8 mouse cellular contexts compared by ENCODE assay signal in genomic region chr2:181519201-181519600, GRCm38 (mm10). TPM values are rescaled to one million over a fixed set of nuclear protein-coding genes. Genes with fewer than 3 reads are reported as not detected.
A peak's percentile ranks its signal among the peaks of the same experiment; 100 is the strongest.
DNase-seq lines count a peak whose midpoint lies in the region; ATAC-seq and TF ChIP-seq lines count a peak whose summit lies in the region.
"Had no signal": no experiment of that assay in that cellular context is flagged by ENCODE, and none has a peak within 500 bp of the region (broad histone marks: within the 10 kb centered on the region; RNA-seq: fewer than 3 reads in every experiment).

No protein-coding gene starts in this region.

- DNase-seq in 416B (ENCODE audit: low read depth) = peak; percentile 54
- no peak for DNase-seq in yolk sac, embryonic 10.5 days (ENCODE audit: low spot score)
- DNase-seq in gastrocnemius, adult 8-10 months (ENCODE audit: low spot score in 2 of 2) = no peak
- DNase-seq in right cerebral cortex, adult 18-20 months = no peak

- H3K4me2 ChIP-seq in forebrain, embryonic 16.5 days (ENCODE audit: low read length) = peak overlapping the region; percentile 65
- peak overlapping the region; percentile 80 for H3K4me2 ChIP-seq in liver, embryonic 15.5 days

- H3K9ac ChIP-seq in forebrain, embryonic 16.5 days (replicated peaks; ENCODE audit: low read depth, low read length) = no peak overlapping the region; the same call in 1 of the 2 replicates
- H3K9ac ChIP-seq in liver, embryonic 15.5 days = peak overlapping the region; percentile 95

- peaks cover 44% of the 10 kb centered on the region for H3K79me2 ChIP-seq in C2C12 (ENCODE audit: control insufficient read depth, insufficient read depth)

- H3K36me3 ChIP-seq in C2C12 (ENCODE audit: control insufficient read depth, insufficient read depth) = peaks cover 58% of the 10 kb centered on the region
- H3K36me3 ChIP-seq in forebrain, embryonic 16.5 days (ENCODE audit: control insufficient read depth, insufficient read depth) = peaks cover 12% of the 10 kb centered on the region; the same call in 1 of the 2 replicates
- H3K36me3 ChIP-seq in liver, embryonic 15.5 days (replicated peaks) = peaks cover 34% of the 10 kb centered on the region

- peaks cover 19% of the 10 kb centered on the region for H3K4me1 ChIP-seq in forebrain, embryonic 16.5 days (replicated peaks; ENCODE audit: control insufficient read depth, insufficient read depth, low read length)
- H3K4me1 ChIP-seq in liver, embryonic 15.5 days (replicated peaks) = peaks cover 45% of the 10 kb centered on the region

- H3K9me3 ChIP-seq in forebrain, embryonic 16.5 days (ENCODE audit: control insufficient read depth, low read length) = no peaks in the 10 kb centered on the region
- no peaks in the 10 kb centered on the region for H3K9me3 ChIP-seq in liver, embryonic 15.5 days (replicated peaks)

- peak overlapping the region; percentile 42 for H3ac ChIP-seq in C2C12 (ENCODE audit: control insufficient read depth, insufficient read length, low read depth)

- peak overlapping the region; percentile 96 for H3K27ac ChIP-seq in forebrain, embryonic 16.5 days (ENCODE audit: low read length)
- peak overlapping the region; percentile 99 for H3K27ac ChIP-seq in liver, embryonic 15.5 days (replicated peaks)

- no peak for ATAC-seq in forebrain, embryonic 16.5 days
- no peak for ATAC-seq in liver, embryonic 15.5 days (ENCODE audit: insufficient read depth)

- peaks cover 34% of the 10 kb centered on the region for H3K79me3 ChIP-seq in C2C12 (ENCODE audit: low read depth)

- H3K27me3 ChIP-seq in C2C12 (ENCODE audit: control insufficient read depth, insufficient read depth, insufficient read length) = no peaks in the 10 kb centered on the region
- no peaks in the 10 kb centered on the region for H3K27me3 ChIP-seq in forebrain, embryonic 16.5 days (replicated peaks; ENCODE audit: control insufficient read depth, insufficient read depth, low read length)
- H3K27me3 ChIP-seq in liver, embryonic 15.5 days = no peaks in the 10 kb centered on the region

- peak overlapping the region; percentile 81 for H3K4me3 ChIP-seq in C2C12 (ENCODE audit: insufficient read depth, poor library complexity, severe bottlenecking)
- H3K4me3 ChIP-seq in forebrain, embryonic 16.5 days (replicated peaks; ENCODE audit: low read length) = peak overlapping the region; percentile 98
- peak overlapping the region; percentile 95 for H3K4me3 ChIP-seq in liver, embryonic 15.5 days (replicated peaks)

- TF ChIP-seq CTCF in C2C12 (IDR thresholded peaks at IDR 0.05; ENCODE audit: control insufficient read depth, insufficient read depth, insufficient read length) = no peak

- WGBS in forebrain, embryonic 16.5 days = 85% methylated on average over 3 of the region's 3 CpGs
- WGBS in liver, embryonic 15.5 days (ENCODE audit: insufficient replicate concordance) = 69% methylated on average over 3 of the region's 3 CpGs

TF ChIP-seq in C2C12, 6 proteins besides CTCF, POLR2A, EP300 and RAD21:
- TF ChIP-seq CEBPB (IDR thresholded peaks at IDR 0.05; ENCODE audit: low read depth) (no peak), MYOG (IDR thresholded peaks at IDR 0.05; ENCODE audit: control insufficient read depth, extremely low read depth, insufficient read length) (no peak), MYOD1 (IDR thresholded peaks at IDR 0.05; ENCODE audit: control insufficient read depth, insufficient read length, low read depth) (no peak), FOSL1 (IDR thresholded peaks at IDR 0.05; ENCODE audit: insufficient read depth, low read length, poor library complexity, severe bottlenecking) (no peak), MAX (IDR thresholded peaks at IDR 0.05) (no peak), USF1 (IDR thresholded peaks at IDR 0.05; ENCODE audit: low read depth) (no peak)
TF ChIP-seq in C2C12: peak in this region for 0.

RNA-seq across cellular contexts. Expression of gene Dnajc5, which starts 1.1 kb away (rescaled TPM):
- polyA plus RNA-seq in C2C12 (2012; fragmentation: generic; extraction: Trizol) = 34.3 TPM
- 221 and 239 TPM in 2 replicates for polyA plus RNA-seq in forebrain, embryonic 16.5 days (2015; fragmentation: Nextera tagmentation; extraction: Ambion mirVana)
- polyA plus RNA-seq in liver, embryonic 15.5 days (2015; fragmentation: Nextera tagmentation; extraction: Ambion mirVana) = 27.7 and 29.8 TPM in 2 replicates
- 10 to 100 TPM; 43.4 to 50.3 (median 44.1) TPM for total RNA-seq in gastrocnemius, adult 8-10 months (2022)

RNA-seq across cellular contexts. Expression of gene Tpd52l2, which starts 22.3 kb away (rescaled TPM):
- 79.2 TPM for polyA plus RNA-seq in C2C12 (2012; fragmentation: generic; extraction: Trizol)
- polyA plus RNA-seq in forebrain, embryonic 16.5 days (2015; fragmentation: Nextera tagmentation; extraction: Ambion mirVana) = 135 and 139 TPM in 2 replicates
- 67.3 and 68.4 TPM in 2 replicates for polyA plus RNA-seq in liver, embryonic 15.5 days (2015; fragmentation: Nextera tagmentation; extraction: Ambion mirVana)
- 10 to 100 TPM; 43.7 to 49.1 (median 45.8) TPM for total RNA-seq in gastrocnemius, adult 8-10 months (2022)

RNA-seq across cellular contexts. Expression of gene Abhd16b, which starts 26.2 kb away (rescaled TPM):
- polyA plus RNA-seq in C2C12 (2012; fragmentation: generic; extraction: Trizol) = not detected
- not detected in 2 replicates for polyA plus RNA-seq in forebrain, embryonic 16.5 days (2015; fragmentation: Nextera tagmentation; extraction: Ambion mirVana)
- polyA plus RNA-seq in liver, embryonic 15.5 days (2015; fragmentation: Nextera tagmentation; extraction: Ambion mirVana) = not detected in 2 replicates
- not detected for total RNA-seq in gastrocnemius, adult 8-10 months (2022)
- total RNA-seq: common myeloid progenitor, adult 5-6 weeks had no signal

RNA-seq across cellular contexts. Expression of gene Zbtb46, which starts 60.0 kb away (rescaled TPM):
- polyA plus RNA-seq in C2C12 (2012; fragmentation: generic; extraction: Trizol) = 0.68 TPM
- polyA plus RNA-seq in forebrain, embryonic 16.5 days (2015; fragmentation: Nextera tagmentation; extraction: Ambion mirVana) = 9.5 and 11.9 TPM in 2 replicates
- 7.9 and 8.7 TPM in 2 replicates for polyA plus RNA-seq in liver, embryonic 15.5 days (2015; fragmentation: Nextera tagmentation; extraction: Ambion mirVana)
- 1 to 10 TPM; 3.3 to 5.3 (median 4.1) TPM for total RNA-seq in gastrocnemius, adult 8-10 months (2022)
